Mouse (Mus musculus) liver, postnatal 0 days (tissue): ENCODE results near the gene Gm10273. TPM values are rescaled to one million over a fixed set of nuclear protein-coding genes. Genes with fewer than 3 reads are reported as not detected.
A peak's percentile ranks its signal among the peaks of the same experiment; 100 is the strongest.

ENCODE experiments used
- ATAC-seq: fragments of 200-750 bp; cut with Nextera tagmentation; 2 replicates; pipeline ENCODE4 v1.8.0; 2017; ENCODE audit warnings: mild to moderate bottlenecking, moderate library complexity
- DNase-seq: peaks from one replicate; pipeline ENCODE4 v3.0.0-alpha.2; 2016
- H3K27ac ChIP-seq: fragments of 300-500 bp; sonication (generic); 2 replicates; pipeline ENCODE4 v1.5.1; 2014; ENCODE audit warnings: antibody characterized with exemption, moderate library complexity, mild to moderate bottlenecking, low read depth
- H3K27me3 ChIP-seq: fragments of 300-500 bp; sonication (generic); 2 replicates; pipeline ENCODE4 v1.6.1; 2014; ENCODE audit warnings: low read length, control low read depth, mixed read lengths; ENCODE audit not compliant: insufficient read depth
- H3K36me3 ChIP-seq: fragments of 300-500 bp; sonication (generic); replicated peaks from 2 replicates; pipeline ENCODE4 v1.6.1; 2014; ENCODE audit warnings: mild to moderate bottlenecking, control low read depth, low read length, moderate library complexity, mixed read lengths; ENCODE audit not compliant: insufficient read depth
- H3K4me1 ChIP-seq: fragments of 300-500 bp; sonication (generic); 2 replicates; pipeline ENCODE4 v1.6.1; 2014; ENCODE audit warnings: antibody characterized with exemption, mild to moderate bottlenecking, control low read depth; ENCODE audit not compliant: insufficient read depth
- H3K4me2 ChIP-seq: fragments of 300-500 bp; sonication (generic); 2 replicates; pipeline ENCODE4 v1.6.1; 2014; ENCODE audit warnings: low read depth, mild to moderate bottlenecking, low read length, moderate library complexity, mixed read lengths
- H3K4me3 ChIP-seq: fragments of 300-500 bp; sonication (generic); 2 replicates; pipeline ENCODE4 v1.5.1; 2014; ENCODE audit warnings: low read depth, low read length
- H3K9ac ChIP-seq: fragments of 300-500 bp; sonication (generic); replicated peaks from 2 replicates; pipeline ENCODE4 v1.6.1; 2014; ENCODE audit warnings: mild to moderate bottlenecking, moderate library complexity
- H3K9me3 ChIP-seq: fragments of 300-500 bp; sonication (generic); 2 replicates; pipeline ENCODE4 v1.6.1; 2016; ENCODE audit warnings: mild to moderate bottlenecking, control low read depth, low read length, mixed read lengths
- CTCF ChIP-seq: sonication (generic); IDR thresholded peaks from 2 replicates; pipeline ENCODE4 v1.5.1; 2016; ENCODE audit warnings: antibody characterized with exemption, low read depth
- EP300 ChIP-seq: IDR thresholded peaks from 2 replicates; pipeline ENCODE4 v1.6.1; 2016; ENCODE audit warnings: antibody characterized with exemption, low read depth, mild to moderate bottlenecking
- WGBS: fragments of 180-500 bp; shearing (Covaris S2); extraction: QIAGEN DNeasy Blood & Tissue Kit; methylation state at CpG from one replicate; pipeline ENCODE4 v1.1.7; 2014; ENCODE audit not compliant: insufficient replicate concordance; 5-methylcytosine and 5-hydroxymethylcytosine counted together
- polyA plus RNA-seq: library from polyadenylated mRNA; unstranded; fragments of >200 nt; fragmentation: Nextera tagmentation; extraction: Ambion mirVana; gene quantifications from 2 replicates; pipeline ENCODE4 v1.2.1, GENCODE M21; 2015

Gm10273 gene
- polyA plus RNA-seq, 1 experiment from 2014 or later = 8.4 TPM

GRCm38 (mm10) chr10:59429448-59430135, 34.2 kb downstream of the Gm10273 start:
- Histone ChIP-seq H3K4me2 (no peak overlapping the region), H3K9ac (no peak overlapping the region), H3K9me3 (no peaks in the 10 kb centered on the region), H3K27me3 (no peaks in the 10 kb centered on the region), H3K4me3 (no peak overlapping the region), H3K27ac (no peak overlapping the region), H3K36me3 (no peaks in the 10 kb centered on the region), H3K4me1 (peaks cover 9% of the 10 kb centered on the region)
- ATAC-seq (no peak), DNase-seq (no peak)
- TF ChIP-seq CTCF (no peak), EP300 (no peak)
- 68% methylated on average over 16 of the region's 16 CpGs for WGBS

GRCm38 (mm10) chr10:59430701-59431218, 35.3 kb downstream of the Gm10273 start:
- DNase-seq (no peak), ATAC-seq (peak; percentile 53)
- H3K4me3 ChIP-seq = no peak overlapping the region
- no peaks in the 10 kb centered on the region for H3K9me3 ChIP-seq
- H3K36me3 ChIP-seq = no peaks in the 10 kb centered on the region
- no peak overlapping the region for H3K27ac ChIP-seq
- H3K4me1 ChIP-seq = peaks cover 9% of the 10 kb centered on the region
- H3K27me3 ChIP-seq = no peaks in the 10 kb centered on the region
- 19% methylated on average over 6 of the region's 6 CpGs for WGBS
- TF ChIP-seq EP300 (peak; percentile 56; the same call in 1 of the 2 replicates), CTCF (no peak)
- no peak overlapping the region for H3K4me2 ChIP-seq
- H3K9ac ChIP-seq = no peak overlapping the region

GRCm38 (mm10) chr10:59435746-59436145, 40.3 kb downstream of the Gm10273 start:
- H3K4me2 ChIP-seq = no peak overlapping the region
- TF ChIP-seq EP300 = no peak
- no peak for TF ChIP-seq CTCF
- H3K27ac ChIP-seq = no peak overlapping the region
- no peak overlapping the region for H3K9ac ChIP-seq
- ATAC-seq (no peak), DNase-seq (no peak)
- no peaks in the 10 kb centered on the region for H3K27me3 ChIP-seq
- no peaks in the 10 kb centered on the region for H3K36me3 ChIP-seq
- H3K9me3 ChIP-seq = no peaks in the 10 kb centered on the region
- peaks cover 12% of the 10 kb centered on the region for H3K4me1 ChIP-seq
- no peak overlapping the region for H3K4me3 ChIP-seq
- 89% methylated on average over 18 of the region's 18 CpGs for WGBS

- DNase-seq (no peak), ATAC-seq (no peak)
- H3K27me3 ChIP-seq = no peaks in the 10 kb centered on the region
- WGBS = 81% methylated on average over 12 of the region's 12 CpGs
- no peaks in the 10 kb centered on the region for H3K36me3 ChIP-seq
- no peak overlapping the region for H3K9ac ChIP-seq
- no peak for TF ChIP-seq CTCF
- TF ChIP-seq EP300 = no peak
- no peak overlapping the region for H3K4me3 ChIP-seq
- H3K4me1 ChIP-seq = peaks cover 8% of the 10 kb centered on the region
- H3K27ac ChIP-seq = no peak overlapping the region
- no peak overlapping the region for H3K4me2 ChIP-seq
- no peaks in the 10 kb centered on the region for H3K9me3 ChIP-seq
These were observed 43.2 kb downstream of the Gm10273 start for GRCm38 (mm10) chr10:59438651-59439050.

GRCm38 (mm10) chr10:59439508-59439931, 44.1 kb downstream of the Gm10273 start:
- H3K27ac ChIP-seq = peak overlapping the region; percentile 44; the same call in 1 of the 2 replicates
- peak overlapping the region; percentile 18; the same call in 1 of the 2 replicates for H3K4me2 ChIP-seq
- H3K36me3 ChIP-seq = no peaks in the 10 kb centered on the region
- no peaks in the 10 kb centered on the region for H3K9me3 ChIP-seq
- H3K9ac ChIP-seq = no peak overlapping the region
- DNase-seq (no peak), ATAC-seq (no peak)
- no peak for TF ChIP-seq CTCF
- H3K4me3 ChIP-seq = 0 out of 2 replicates have a peak overlapping the region, but pooled peaks have one; percentile 13
- no peaks in the 10 kb centered on the region for H3K27me3 ChIP-seq
- peaks cover 16% of the 10 kb centered on the region for H3K4me1 ChIP-seq
- WGBS = 61% methylated on average over 5 of the region's 5 CpGs

- TF ChIP-seq CTCF (no peak), EP300 (no peak)
- ATAC-seq (no peak), DNase-seq (no peak)
- 0 out of 2 replicates have a peak overlapping the region, but pooled peaks have one; percentile 2 for H3K27ac ChIP-seq
- no peaks in the 10 kb centered on the region for H3K27me3 ChIP-seq
- no peaks in the 10 kb centered on the region for H3K36me3 ChIP-seq
- H3K9me3 ChIP-seq = no peaks in the 10 kb centered on the region
- 0 out of 2 replicates have a peak overlapping the region, but pooled peaks have one; percentile 13 for H3K4me3 ChIP-seq
- no peak overlapping the region for H3K9ac ChIP-seq
- H3K4me1 ChIP-seq = peaks cover 16% of the 10 kb centered on the region
- WGBS = 48% methylated on average over 6 of the region's 6 CpGs
- H3K4me2 ChIP-seq = peak overlapping the region; percentile 18; the same call in 1 of the 2 replicates
These were observed 44.7 kb downstream of the Gm10273 start for GRCm38 (mm10) chr10:59440177-59440576.
